In the genomic region with DNA sequence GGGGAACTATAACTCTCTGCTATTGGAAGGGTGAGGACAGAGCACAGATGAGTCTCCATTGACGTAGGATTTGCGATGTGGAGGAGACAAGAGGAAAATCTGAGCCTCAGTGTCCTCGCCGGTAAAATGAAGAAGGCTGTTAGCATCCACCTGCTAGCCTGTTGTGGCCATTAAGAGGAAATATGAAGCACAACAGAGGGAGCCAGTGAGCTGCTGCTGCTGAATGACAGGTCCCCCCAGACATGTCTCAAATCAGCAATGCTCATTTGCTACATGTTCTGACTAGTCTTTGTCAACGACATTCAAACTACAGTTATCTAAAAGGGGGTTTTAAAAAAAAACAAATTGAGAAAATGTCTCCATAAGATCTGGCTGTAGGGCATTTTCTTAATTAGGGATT, we compare ENCODE assay signal across 25 mouse cellular contexts.
DNase-seq lines count a peak whose midpoint lies in the region; ATAC-seq and TF ChIP-seq lines count a peak whose summit lies in the region.
"Had no signal": no experiment of that assay in that cellular context is flagged by ENCODE, and none has a peak within 500 bp of the region (broad histone marks: within the 10 kb centered on the region; RNA-seq: fewer than 3 reads in every experiment).

No protein-coding gene starts in this region.

- no peaks in the 10 kb centered on the region for H3K79me2 ChIP-seq in MEL (ENCODE audit: control insufficient read depth, insufficient read depth, low read length, poor library complexity)

- no peak for TF ChIP-seq POLR2A in MEL (IDR thresholded peaks at IDR 0.05; ENCODE audit: control insufficient read depth in 1 of 2, insufficient read depth in 1 of 2, low read depth in 1 of 2, low read length in 2 of 2, poor library complexity in 1 of 2)

- ATAC-seq in forebrain, postnatal 0 days = no peak
- no peak for ATAC-seq in forebrain, embryonic 15.5 days (replicated peaks)
- ATAC-seq: activated CD4-positive, CD25-positive, alpha-beta regulatory T cell, adult 4 months; forebrain, embryonic 14.5 days; hindbrain, embryonic 16.5 days; midbrain, embryonic 13.5 days had no signal

- no peaks in the 10 kb centered on the region for H3K4me1 ChIP-seq in forebrain, postnatal 0 days (ENCODE audit: insufficient read depth)
- H3K4me1 ChIP-seq in forebrain, embryonic 15.5 days = peaks cover 8% of the 10 kb centered on the region
- H3K4me1 ChIP-seq in MEL (ENCODE audit: control insufficient read depth in 1 of 2, insufficient read depth in 2 of 2, low read length in 2 of 2) = no peaks in the 10 kb centered on the region
- H3K4me1 ChIP-seq: liver, embryonic 13.5 days had no signal

- no peaks in the 10 kb centered on the region for H3K27me3 ChIP-seq in forebrain, postnatal 0 days (ENCODE audit: insufficient read depth, low read length)
- no peaks in the 10 kb centered on the region for H3K27me3 ChIP-seq in forebrain, embryonic 15.5 days
- no peaks in the 10 kb centered on the region for H3K27me3 ChIP-seq in MEL (ENCODE audit: control insufficient read depth in 1 of 2, insufficient read depth in 2 of 2, low read length in 2 of 2)

- no peaks in the 10 kb centered on the region for H3K36me3 ChIP-seq in forebrain, postnatal 0 days (ENCODE audit: insufficient read depth)
- no peaks in the 10 kb centered on the region for H3K36me3 ChIP-seq in forebrain, embryonic 15.5 days
- H3K36me3 ChIP-seq in MEL (ENCODE audit: control insufficient read depth in 1 of 2, insufficient read depth in 2 of 2, low read length in 2 of 2) = no peaks in the 10 kb centered on the region
- H3K36me3 ChIP-seq: heart, embryonic 12.5 days; limb, embryonic 12.5 days; liver, embryonic 13.5 days; midbrain, embryonic 13.5 days; neural tube, embryonic 15.5 days had no signal

- H3K4me2 ChIP-seq in forebrain, postnatal 0 days (ENCODE audit: low read depth) = no peak overlapping the region
- no peak overlapping the region for H3K4me2 ChIP-seq in forebrain, embryonic 15.5 days (replicated peaks)
- H3K4me2 ChIP-seq: heart, embryonic 12.5 days; limb, embryonic 12.5 days; liver, embryonic 13.5 days; midbrain, embryonic 13.5 days; neural tube, embryonic 15.5 days had no signal

- peak; percentile 56 for TF ChIP-seq CTCF in forebrain, postnatal 0 days (IDR thresholded peaks at IDR 0.05; ENCODE audit: low read depth)
- TF ChIP-seq CTCF in layer of hippocampus, adult 2 months (conservative IDR thresholded peaks at IDR 0.05) = peak; percentile 71
- TF ChIP-seq CTCF in MEL (IDR thresholded peaks at IDR 0.05 in 2 of 3, conservative IDR thresholded peaks at IDR 0.05 in 1 of 3; ENCODE audit: control insufficient read depth in 1 of 3, insufficient read depth in 1 of 3, low read depth in 2 of 3, low read length in 3 of 3, poor library complexity in 1 of 3, severe bottlenecking in 1 of 3) = peak in 1 of 3 experiments; percentile 23; a peak in 1 of 6 replicates

- WGBS in forebrain, postnatal 0 days = 77% methylated on average over 5 of the region's 5 CpGs
- WGBS in forebrain, embryonic 15.5 days = 86% methylated on average over 5 of the region's 5 CpGs

- no peak for DNase-seq in forebrain, postnatal 0 days
- no peak for DNase-seq in layer of hippocampus, adult 2 months (ENCODE audit: low spot score in 2 of 2)
- no peak for DNase-seq in layer of hippocampus, postnatal 36 days
- peak; percentile 5 for DNase-seq in 416B (ENCODE audit: low read depth)
- DNase-seq in MEL (ENCODE audit: low read depth, low spot score) = no peak
- no peak for DNase-seq in cerebellum, adult 18-20 months
- no peak for DNase-seq in urinary bladder, postnatal 4 days (ENCODE audit: low spot score in 2 of 2)
- DNase-seq: adrenal gland, postnatal 14 days; B cell, adult 2 months; cerebellum, adult 8-10 months; kidney, adult 18-20 months; kidney, postnatal 14 days; layer of hippocampus, adult 9-11 months; liver, embryonic 13.5 days; right cerebral cortex, postnatal 14 days; thymus, adult 18-20 months had no signal

- H3K27ac ChIP-seq in forebrain, postnatal 0 days (ENCODE audit: low read depth, low read length) = no peak overlapping the region
- H3K27ac ChIP-seq in forebrain, embryonic 15.5 days (replicated peaks) = no peak overlapping the region
- no peak overlapping the region for H3K27ac ChIP-seq in layer of hippocampus, adult 2 months
- H3K27ac ChIP-seq in MEL (ENCODE audit: control insufficient read depth, low read depth, low read length) = no peak overlapping the region
- H3K27ac ChIP-seq: limb, embryonic 12.5 days; liver, embryonic 13.5 days; midbrain, embryonic 13.5 days; neural tube, embryonic 15.5 days had no signal

- no peaks in the 10 kb centered on the region for H3K9me3 ChIP-seq in forebrain, postnatal 0 days (ENCODE audit: low read length)
- H3K9me3 ChIP-seq in forebrain, embryonic 15.5 days = no peaks in the 10 kb centered on the region
- no peaks in the 10 kb centered on the region for H3K9me3 ChIP-seq in MEL (replicated peaks; ENCODE audit: insufficient read depth, low read length)
- H3K9me3 ChIP-seq: heart, embryonic 12.5 days; liver, embryonic 13.5 days; midbrain, embryonic 13.5 days; neural tube, embryonic 15.5 days had no signal

- TF ChIP-seq RAD21 in MEL (IDR thresholded peaks at IDR 0.05; ENCODE audit: low read depth, low read length) = peak; percentile 35

- H3K9ac ChIP-seq in forebrain, postnatal 0 days = no peak overlapping the region
- no peak overlapping the region for H3K9ac ChIP-seq in forebrain, embryonic 15.5 days (replicated peaks)
- no peak overlapping the region for H3K9ac ChIP-seq in MEL (ENCODE audit: control insufficient read depth, low read depth, low read length, poor library complexity, severe bottlenecking)
- H3K9ac ChIP-seq: heart, embryonic 12.5 days; limb, embryonic 12.5 days; liver, embryonic 13.5 days; midbrain, embryonic 13.5 days; neural tube, embryonic 15.5 days had no signal

- TF ChIP-seq EP300 in MEL (IDR thresholded peaks at IDR 0.05; ENCODE audit: low read depth in 1 of 2, low read length in 2 of 2) = no peak

- H3K4me3 ChIP-seq in forebrain, postnatal 0 days (ENCODE audit: low read depth, low read length) = no peak overlapping the region
- no peak overlapping the region for H3K4me3 ChIP-seq in forebrain, embryonic 15.5 days
- H3K4me3 ChIP-seq in layer of hippocampus, adult 2 months = no peak overlapping the region
- no peak overlapping the region for H3K4me3 ChIP-seq in MEL (ENCODE audit: control insufficient read depth in 1 of 2, insufficient read depth in 1 of 2, low read depth in 2 of 2, low read length in 2 of 2)
- H3K4me3 ChIP-seq: erythroblast, embryonic 14.5 days; heart, embryonic 12.5 days; limb, embryonic 12.5 days; liver, embryonic 13.5 days; midbrain, embryonic 13.5 days; neural tube, embryonic 15.5 days had no signal

TF ChIP-seq in MEL, 35 proteins besides CTCF, POLR2A, EP300 and RAD21:
- TF ChIP-seq ZC3H11A (IDR thresholded peaks at IDR 0.05; ENCODE audit: low read depth, low read length) = 0 out of 2 replicates have a peak, but pooled peaks have one; percentile 7
- no peak for TF ChIP-seq NELFE (IDR thresholded peaks at IDR 0.05; ENCODE audit: low read depth, low read length)
- TF ChIP-seq SMC3 (IDR thresholded peaks at IDR 0.05; ENCODE audit: low read depth, low read length) = peak; percentile 39
- TF ChIP-seq MEF2A (IDR thresholded peaks at IDR 0.05; ENCODE audit: extremely low read depth, insufficient replicate concordance, low read depth, low read length, poor library complexity, severe bottlenecking) = no peak
- no peak for TF ChIP-seq ETS1 (IDR thresholded peaks at IDR 0.05; ENCODE audit: low read depth, low read length)
